Comparison of ENCODE assay signal across 8 mouse cellular contexts in the genomic region with DNA sequence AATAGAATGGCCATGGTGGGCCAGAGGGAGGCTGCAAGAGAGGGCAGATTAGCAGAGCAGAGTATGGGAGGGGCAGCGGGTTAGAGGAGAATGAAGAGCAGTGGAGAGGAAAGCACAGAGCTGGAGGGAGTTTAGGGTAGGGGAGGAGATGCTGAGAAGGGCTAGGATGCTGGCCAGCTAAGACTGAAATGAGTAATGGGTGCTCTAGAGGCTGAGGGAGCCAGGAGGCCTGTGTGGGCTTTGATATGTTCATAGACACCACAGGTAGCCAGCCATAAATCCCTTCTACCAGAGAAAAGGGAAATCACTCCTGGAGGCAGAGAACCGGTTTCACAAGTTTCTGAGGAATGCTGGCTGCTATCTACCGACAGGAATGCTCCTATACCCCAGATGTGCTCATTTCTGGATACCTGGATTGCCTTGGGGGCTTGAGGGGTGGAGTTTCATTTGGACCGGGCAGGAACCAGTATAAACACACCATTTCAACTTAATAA. TPM values are rescaled to one million over a fixed set of nuclear protein-coding genes. Genes with fewer than 3 reads are reported as not detected.
A peak's percentile ranks its signal among the peaks of the same experiment; 100 is the strongest.
DNase-seq lines count a peak whose midpoint lies in the region; ATAC-seq and TF ChIP-seq lines count a peak whose summit lies in the region.

No protein-coding gene starts in this region.

- no peak overlapping the region for H3K4me2 ChIP-seq in hindbrain, embryonic 13.5 days
- no peak overlapping the region for H3K4me2 ChIP-seq in hindbrain, embryonic 12.5 days (replicated peaks)
- H3K4me2 ChIP-seq in neural tube, embryonic 15.5 days, result no peak overlapping the region

- no peaks in the 10 kb centered on the region for H3K9me3 ChIP-seq in hindbrain, embryonic 13.5 days
- H3K9me3 ChIP-seq in hindbrain, embryonic 12.5 days (replicated peaks), result no peaks in the 10 kb centered on the region
- H3K9me3 ChIP-seq in neural tube, embryonic 15.5 days (replicated peaks), result no peaks in the 10 kb centered on the region

- DNase-seq in kidney, postnatal 14 days, result peak; percentile 57
- DNase-seq in ovary, postnatal 10 days (ENCODE audit: low spot score), result no peak
- no peak for DNase-seq in urinary bladder, adult 2 months (ENCODE audit: low spot score)
- DNase-seq in layer of hippocampus, adult 11-12 months (ENCODE audit: low spot score), result no peak

- WGBS in hindbrain, embryonic 13.5 days, result 20% methylated on average over 4 of the region's 4 CpGs
- WGBS in hindbrain, embryonic 12.5 days, result 14% methylated on average over 4 of the region's 4 CpGs
- 13% methylated on average over 4 of the region's 4 CpGs for WGBS in neural tube, embryonic 15.5 days

- no peak overlapping the region for H3K27ac ChIP-seq in hindbrain, embryonic 13.5 days
- H3K27ac ChIP-seq in hindbrain, embryonic 12.5 days, result no peak overlapping the region; the same call in 1 of the 2 replicates
- H3K27ac ChIP-seq in embryonic fibroblast, embryonic 13.5 days (ENCODE audit: insufficient read depth, low read length), result peak overlapping the region; percentile 75
- H3K27ac ChIP-seq in neural tube, embryonic 15.5 days (replicated peaks), result no peak overlapping the region; the same call in 1 of the 2 replicates

- peaks cover 25% of the 10 kb centered on the region for H3K4me1 ChIP-seq in hindbrain, embryonic 13.5 days (replicated peaks)
- H3K4me1 ChIP-seq in hindbrain, embryonic 12.5 days, result peaks cover 13% of the 10 kb centered on the region
- H3K4me1 ChIP-seq in embryonic fibroblast, embryonic 13.5 days (ENCODE audit: control insufficient read depth, insufficient read depth, low read length), result peaks cover 10% of the 10 kb centered on the region
- peaks cover 10% of the 10 kb centered on the region for H3K4me1 ChIP-seq in neural tube, embryonic 15.5 days

- no peak overlapping the region for H3K4me3 ChIP-seq in hindbrain, embryonic 13.5 days
- no peak overlapping the region for H3K4me3 ChIP-seq in hindbrain, embryonic 12.5 days
- no peak overlapping the region for H3K4me3 ChIP-seq in embryonic fibroblast, embryonic 13.5 days (ENCODE audit: insufficient read depth, low read length)
- H3K4me3 ChIP-seq in neural tube, embryonic 15.5 days (replicated peaks), result no peak overlapping the region

- H3K27me3 ChIP-seq in hindbrain, embryonic 13.5 days, result no peaks in the 10 kb centered on the region
- no peaks in the 10 kb centered on the region for H3K27me3 ChIP-seq in hindbrain, embryonic 12.5 days
- H3K27me3 ChIP-seq in neural tube, embryonic 15.5 days (replicated peaks), result no peaks in the 10 kb centered on the region

- TF ChIP-seq CTCF in embryonic fibroblast, embryonic 13.5 days (IDR thresholded peaks at IDR 0.05; ENCODE audit: borderline replicate concordance, insufficient read depth, low read length), result no peak

- no peak for TF ChIP-seq POLR2A in embryonic fibroblast, embryonic 13.5 days (IDR thresholded peaks at IDR 0.05; ENCODE audit: low read depth, low read length)

- H3K36me3 ChIP-seq in hindbrain, embryonic 13.5 days, result no peaks in the 10 kb centered on the region
- no peaks in the 10 kb centered on the region for H3K36me3 ChIP-seq in hindbrain, embryonic 12.5 days
- H3K36me3 ChIP-seq in neural tube, embryonic 15.5 days, result no peaks in the 10 kb centered on the region

- H3K9ac ChIP-seq in hindbrain, embryonic 13.5 days, result 0 out of 2 replicates have a peak overlapping the region, but pooled peaks have one; percentile 29
- no peak overlapping the region for H3K9ac ChIP-seq in hindbrain, embryonic 12.5 days
- no peak overlapping the region for H3K9ac ChIP-seq in neural tube, embryonic 15.5 days (replicated peaks)

- ATAC-seq in hindbrain, embryonic 13.5 days (ENCODE audit: low FRiP score), result no peak
- no peak for ATAC-seq in hindbrain, embryonic 12.5 days (ENCODE audit: low FRiP score)
- ATAC-seq in neural tube, embryonic 15.5 days (ENCODE audit: low FRiP score), result peak; percentile 50; the same call in 1 of the 2 replicates

RNA-seq across cellular contexts. Expression of gene Atl1, which starts 13.2 kb away (rescaled TPM):
- polyA plus RNA-seq in hindbrain, embryonic 13.5 days (2015; fragmentation: Nextera tagmentation; extraction: Ambion mirVana), result 126 and 131 TPM in 2 replicates
- polyA plus RNA-seq in hindbrain, embryonic 12.5 days (2016; fragmentation: Nextera tagmentation; extraction: Ambion mirVana), result 71.5 and 77.7 TPM in 2 replicates
- 10.4 and 11.5 TPM in 2 replicates for polyA plus RNA-seq in embryonic fibroblast, embryonic 13.5 days (2011; ENCODE audit: insufficient read length, low read depth, missing spikeins)
- polyA plus RNA-seq in neural tube, embryonic 15.5 days (2015; fragmentation: Nextera tagmentation; extraction: Ambion mirVana), result 122 and 155 TPM in 2 replicates
- 6.8 and 9.1 TPM in 2 replicates for polyA plus RNA-seq in urinary bladder, adult 2 months (2012; rRNA removed)

RNA-seq across cellular contexts. Expression of gene Map4k5, which starts 13.8 kb away (rescaled TPM):
- polyA plus RNA-seq in hindbrain, embryonic 13.5 days (2015; fragmentation: Nextera tagmentation; extraction: Ambion mirVana), result 30.7 and 30.9 TPM in 2 replicates
- 42.9 and 44.7 TPM in 2 replicates for polyA plus RNA-seq in hindbrain, embryonic 12.5 days (2016; fragmentation: Nextera tagmentation; extraction: Ambion mirVana)
- 74.9 and 92.9 TPM in 2 replicates for polyA plus RNA-seq in embryonic fibroblast, embryonic 13.5 days (2011; ENCODE audit: insufficient read length, low read depth, missing spikeins)
- 25.4 and 25.8 TPM in 2 replicates for polyA plus RNA-seq in neural tube, embryonic 15.5 days (2015; fragmentation: Nextera tagmentation; extraction: Ambion mirVana)
- 23.3 and 29.0 TPM in 2 replicates for polyA plus RNA-seq in urinary bladder, adult 2 months (2012; rRNA removed)
